Mouse (Mus musculus): Measurements from ENCODE around the gene Spag17. TPM values are rescaled to one million over a fixed set of nuclear protein-coding genes. Genes with fewer than 3 reads are reported as not detected.

Spag17 gene
- polyA plus RNA-seq, 1 experiment from 2014 or later = 0.80 TPM

DNA sequence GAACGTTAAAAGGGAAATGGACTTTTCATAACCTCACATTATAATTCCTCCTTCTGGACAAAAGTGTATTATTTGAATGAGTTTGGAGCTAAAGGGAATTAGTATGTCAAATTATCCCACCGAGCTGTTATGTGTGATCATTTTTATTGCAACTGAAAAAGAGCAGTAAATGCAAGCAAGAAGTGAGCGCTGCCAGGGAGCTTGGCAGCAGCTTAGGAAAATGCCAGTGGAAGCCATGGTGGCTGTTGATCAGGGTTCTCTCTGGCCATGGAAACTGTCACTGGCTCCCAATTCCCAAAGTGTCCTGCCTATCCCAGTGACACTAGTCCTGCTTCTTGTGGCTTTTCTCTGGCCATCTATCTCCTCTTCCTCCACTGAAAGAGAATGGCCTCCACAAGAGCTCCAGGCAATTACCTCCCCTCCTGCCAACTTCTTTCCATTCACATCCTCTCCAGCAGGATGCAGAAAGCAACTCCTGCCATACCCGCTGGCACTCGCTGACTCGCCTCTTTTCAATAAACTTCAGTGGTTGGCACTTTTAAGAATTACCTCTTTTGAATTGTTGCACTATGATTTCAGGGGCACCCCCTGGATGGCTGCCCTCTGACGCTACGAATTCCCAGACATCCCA is 28.7 kb downstream of the Spag17 start:
- Histone ChIP-seq H3K27me3 (no peaks in the 10 kb centered on the region), H3K36me3 (no peaks in the 10 kb centered on the region), H3K4me1 (replicated peaks) (no peaks in the 10 kb centered on the region), H3K9me3 (no peaks in the 10 kb centered on the region), H3K4me3 (no peak overlapping the region), H3K4me2 (no peak overlapping the region), H3K9ac (no peak overlapping the region), H3K27ac (replicated peaks) (no peak overlapping the region)
- peak; percentile 59 for ATAC-seq (ENCODE audit: low FRiP score, low read depth)
- WGBS = 78% methylated on average over 8 of the region's 8 CpGs

- Histone ChIP-seq H3K9ac (no peak overlapping the region), H3K4me1 (replicated peaks) (no peaks in the 10 kb centered on the region), H3K27me3 (no peaks in the 10 kb centered on the region), H3K27ac (replicated peaks) (no peak overlapping the region), H3K4me3 (no peak overlapping the region), H3K9me3 (no peaks in the 10 kb centered on the region), H3K36me3 (no peaks in the 10 kb centered on the region), H3K4me2 (no peak overlapping the region)
- ATAC-seq (ENCODE audit: low FRiP score, low read depth) = no peak
- 82% methylated on average over 3 of the region's 3 CpGs for WGBS
These were observed 37.7 kb downstream of the Spag17 start for GRCm38 (mm10) chr3:99922944-99923343.

GRCm38 (mm10) chr3:99930920-99931620 is 45.9 kb downstream of the Spag17 start:
- no peak overlapping the region for H3K4me3 ChIP-seq
- H3K27me3 ChIP-seq = no peaks in the 10 kb centered on the region
- no peak overlapping the region for H3K9ac ChIP-seq
- no peaks in the 10 kb centered on the region for H3K36me3 ChIP-seq
- ATAC-seq (ENCODE audit: low FRiP score, low read depth) = no peak
- no peak overlapping the region for H3K27ac ChIP-seq (replicated peaks)
- no peak overlapping the region for H3K4me2 ChIP-seq
- no peaks in the 10 kb centered on the region for H3K9me3 ChIP-seq
- H3K4me1 ChIP-seq (replicated peaks) = no peaks in the 10 kb centered on the region
- 84% methylated on average over 12 of the region's 12 CpGs for WGBS

DNA sequence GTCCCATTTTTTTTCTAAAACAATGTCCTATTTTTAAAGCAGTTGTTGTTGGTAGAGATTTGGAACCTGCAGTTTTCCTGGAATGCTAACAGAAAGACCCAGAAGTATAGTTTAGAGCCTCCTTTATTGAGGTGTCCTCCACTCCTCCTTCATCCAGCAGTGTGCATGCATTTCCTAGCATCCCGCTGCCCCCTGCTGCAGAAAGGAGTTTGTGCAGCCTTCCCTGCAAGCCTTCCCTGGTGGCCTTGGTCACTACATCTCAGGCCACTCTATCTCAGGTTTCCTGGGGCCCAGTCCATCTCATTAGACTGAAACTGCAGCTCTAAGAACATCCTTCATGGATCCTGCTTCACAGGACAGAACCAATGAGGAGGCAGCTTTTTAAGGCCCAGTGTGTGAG is 51.0 kb downstream of the Spag17 start:
- H3K4me2 ChIP-seq = no peak overlapping the region
- no peak overlapping the region for H3K4me3 ChIP-seq
- H3K36me3 ChIP-seq = no peaks in the 10 kb centered on the region
- no peaks in the 10 kb centered on the region for H3K4me1 ChIP-seq (replicated peaks)
- no peak overlapping the region for H3K27ac ChIP-seq (replicated peaks)
- 61% methylated on average over 1 of the region's 1 CpGs for WGBS
- H3K27me3 ChIP-seq = no peaks in the 10 kb centered on the region
- no peaks in the 10 kb centered on the region for H3K9me3 ChIP-seq
- H3K9ac ChIP-seq = no peak overlapping the region
- ATAC-seq (ENCODE audit: low FRiP score, low read depth) = no peak

DNA sequence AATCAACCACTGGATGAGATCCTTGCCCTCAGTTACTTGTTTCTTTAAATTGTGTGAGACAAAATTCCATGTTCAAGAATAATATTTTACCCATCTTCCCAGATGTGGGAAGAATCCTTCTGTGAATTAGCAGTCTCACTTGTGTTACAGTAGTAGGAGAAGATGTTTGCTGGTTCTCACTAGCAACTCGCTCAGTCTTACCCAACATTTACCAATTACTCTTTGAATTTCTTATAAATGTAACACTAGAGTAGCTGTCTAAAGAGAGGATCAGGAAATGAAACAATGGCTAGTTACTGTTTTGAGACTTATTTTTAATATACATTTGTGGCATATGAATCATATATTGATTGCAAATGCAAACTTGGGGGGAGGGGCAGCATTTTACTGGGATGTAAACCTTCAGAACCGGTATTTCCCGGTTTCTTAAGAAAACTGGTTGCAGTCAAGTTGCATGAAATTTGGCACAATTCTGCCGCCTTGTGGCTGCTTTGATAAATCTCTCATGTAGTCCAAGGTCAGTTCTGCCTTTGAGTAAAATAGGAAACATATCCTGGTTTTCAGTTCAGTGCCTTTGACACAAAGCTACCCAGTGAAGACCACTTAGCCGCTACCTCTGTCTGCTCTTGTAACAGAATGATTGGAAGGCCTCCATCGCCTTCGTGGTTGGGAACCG is 53.5 kb downstream of the Spag17 start:
- ATAC-seq (ENCODE audit: low FRiP score, low read depth) = peak; percentile 54; the same call in 1 of the 2 replicates
- Histone ChIP-seq H3K4me1 (replicated peaks) (no peaks in the 10 kb centered on the region), H3K27me3 (no peaks in the 10 kb centered on the region), H3K9me3 (no peaks in the 10 kb centered on the region), H3K4me2 (no peak overlapping the region), H3K4me3 (no peak overlapping the region), H3K9ac (no peak overlapping the region), H3K27ac (replicated peaks) (no peak overlapping the region), H3K36me3 (no peaks in the 10 kb centered on the region)
- 35% methylated on average over 8 of the region's 8 CpGs for WGBS

GRCm38 (mm10) chr3:99945171-99945570 is 60.0 kb downstream of the Spag17 start:
- Histone ChIP-seq H3K4me1 (replicated peaks) (no peaks in the 10 kb centered on the region), H3K27me3 (no peaks in the 10 kb centered on the region), H3K9me3 (no peaks in the 10 kb centered on the region), H3K9ac (no peak overlapping the region), H3K4me2 (no peak overlapping the region), H3K4me3 (no peak overlapping the region), H3K27ac (replicated peaks) (no peak overlapping the region), H3K36me3 (no peaks in the 10 kb centered on the region)
- 74% methylated on average over 2 of the region's 2 CpGs for WGBS
- no peak for ATAC-seq (ENCODE audit: low FRiP score, low read depth)

DNA sequence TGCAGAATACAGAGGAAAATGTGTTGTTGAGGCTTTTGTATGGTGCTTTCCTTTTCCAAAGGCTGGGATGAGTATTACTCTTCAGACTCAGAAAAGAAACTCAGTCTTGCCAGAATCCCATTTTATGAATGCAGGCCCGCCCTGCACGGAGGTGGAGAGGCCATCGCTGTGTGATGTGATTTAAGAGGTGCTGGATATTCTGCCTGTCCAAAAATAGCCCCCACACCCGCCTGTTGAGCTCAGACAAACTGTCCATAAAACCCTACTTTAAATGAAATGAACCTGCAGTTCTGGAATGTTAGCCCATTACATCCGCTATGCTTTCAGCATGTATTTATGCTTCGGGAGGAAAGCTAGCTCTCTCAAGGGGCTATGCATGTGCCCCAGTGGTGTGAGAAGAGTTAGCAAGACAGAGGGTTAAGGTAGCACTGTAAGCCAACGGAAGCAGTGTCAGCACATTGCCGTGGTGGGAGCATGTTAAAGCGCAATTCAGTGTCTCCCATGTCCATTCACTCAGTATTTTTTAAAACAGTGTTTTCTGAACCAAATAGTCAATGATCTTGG is 68.9 kb downstream of the Spag17 start:
- H3K9me3 ChIP-seq = no peaks in the 10 kb centered on the region
- no peaks in the 10 kb centered on the region for H3K4me1 ChIP-seq (replicated peaks)
- H3K36me3 ChIP-seq = no peaks in the 10 kb centered on the region
- no peak for ATAC-seq (ENCODE audit: low FRiP score, low read depth)
- H3K27ac ChIP-seq (replicated peaks) = no peak overlapping the region
- 82% methylated on average over 9 of the region's 9 CpGs for WGBS
- H3K27me3 ChIP-seq = no peaks in the 10 kb centered on the region
- H3K4me2 ChIP-seq = no peak overlapping the region
- no peak overlapping the region for H3K9ac ChIP-seq
- no peak overlapping the region for H3K4me3 ChIP-seq

- Histone ChIP-seq H3K4me1 (replicated peaks) (no peaks in the 10 kb centered on the region), H3K4me3 (no peak overlapping the region), H3K4me2 (no peak overlapping the region), H3K9me3 (no peaks in the 10 kb centered on the region), H3K27ac (replicated peaks) (no peak overlapping the region), H3K27me3 (no peaks in the 10 kb centered on the region), H3K9ac (no peak overlapping the region), H3K36me3 (no peaks in the 10 kb centered on the region)
- no peak for ATAC-seq (ENCODE audit: low FRiP score, low read depth)
These were observed 71.3 kb downstream of the Spag17 start for GRCm38 (mm10) chr3:99956517-99956916.

- ATAC-seq (ENCODE audit: low FRiP score, low read depth) = no peak
- WGBS = 61% methylated on average over 7 of the region's 7 CpGs
- no peaks in the 10 kb centered on the region for H3K9me3 ChIP-seq
- H3K27ac ChIP-seq (replicated peaks) = no peak overlapping the region
- H3K27me3 ChIP-seq = no peaks in the 10 kb centered on the region
- no peaks in the 10 kb centered on the region for H3K36me3 ChIP-seq
- H3K4me2 ChIP-seq = no peak overlapping the region
- H3K4me3 ChIP-seq = no peak overlapping the region
- H3K4me1 ChIP-seq (replicated peaks) = no peaks in the 10 kb centered on the region
- H3K9ac ChIP-seq = no peak overlapping the region
These were observed 74.7 kb downstream of the Spag17 start for GRCm38 (mm10) chr3:99959805-99960485.

DNA sequence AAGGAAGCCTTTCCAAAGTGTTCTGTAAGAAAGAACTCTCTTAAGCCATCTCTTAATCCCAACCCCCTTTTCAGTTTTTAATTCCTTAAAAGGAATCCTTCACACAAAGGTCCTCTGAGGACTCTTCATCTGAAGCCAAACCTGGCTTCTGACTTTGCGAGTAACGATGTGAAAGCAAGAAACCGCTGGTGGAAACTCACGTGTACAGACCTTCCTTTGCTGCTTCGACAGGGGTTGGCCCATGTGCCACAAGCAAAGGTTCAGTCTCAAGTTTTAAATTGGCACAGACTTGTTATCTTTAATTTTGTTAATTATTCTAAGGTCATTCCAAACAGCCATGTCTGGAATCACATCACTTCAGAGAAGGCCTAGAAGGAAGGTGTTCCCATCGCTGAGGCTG is 79.1 kb downstream of the Spag17 start:
- Histone ChIP-seq H3K27ac (replicated peaks) (no peak overlapping the region), H3K4me2 (no peak overlapping the region), H3K4me3 (no peak overlapping the region), H3K9me3 (no peaks in the 10 kb centered on the region), H3K27me3 (no peaks in the 10 kb centered on the region), H3K9ac (no peak overlapping the region), H3K36me3 (no peaks in the 10 kb centered on the region), H3K4me1 (replicated peaks) (no peaks in the 10 kb centered on the region)
- ATAC-seq (ENCODE audit: low FRiP score, low read depth) = no peak
- WGBS = 88% methylated on average over 6 of the region's 6 CpGs

GRCm38 (mm10) chr3:99965863-99966262 is 80.7 kb downstream of the Spag17 start:
- Histone ChIP-seq H3K36me3 (no peaks in the 10 kb centered on the region), H3K9me3 (no peaks in the 10 kb centered on the region), H3K4me3 (no peak overlapping the region), H3K27ac (replicated peaks) (no peak overlapping the region), H3K9ac (no peak overlapping the region), H3K4me1 (replicated peaks) (no peaks in the 10 kb centered on the region), H3K27me3 (no peaks in the 10 kb centered on the region), H3K4me2 (no peak overlapping the region)
- WGBS = 65% methylated on average over 4 of the region's 4 CpGs
- ATAC-seq (ENCODE audit: low FRiP score, low read depth) = no peak

DNA sequence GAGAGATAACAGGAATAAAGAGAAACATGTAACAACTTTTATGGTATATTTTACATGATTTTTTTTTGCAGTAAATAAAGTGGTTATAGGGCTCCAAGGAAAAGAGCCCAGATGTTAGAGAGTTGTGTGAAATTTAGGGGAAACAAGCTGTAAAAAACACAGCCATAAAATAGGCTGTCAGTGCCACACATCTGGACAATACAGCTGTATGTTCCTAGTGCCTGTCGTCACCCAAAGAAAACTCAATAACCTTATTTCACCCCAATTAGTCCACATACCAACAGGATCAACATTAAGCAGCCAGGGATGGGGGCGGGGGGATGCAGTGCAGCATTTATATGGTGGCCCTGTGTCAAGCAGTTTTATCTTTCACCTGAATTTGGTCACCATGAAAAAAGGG is 81.1 kb downstream of the Spag17 start:
- Histone ChIP-seq H3K4me3 (no peak overlapping the region), H3K4me1 (replicated peaks) (no peaks in the 10 kb centered on the region), H3K36me3 (no peaks in the 10 kb centered on the region), H3K27me3 (no peaks in the 10 kb centered on the region), H3K27ac (replicated peaks) (no peak overlapping the region), H3K4me2 (no peak overlapping the region), H3K9me3 (no peaks in the 10 kb centered on the region), H3K9ac (no peak overlapping the region)
- 67% methylated on average over 2 of the region's 2 CpGs for WGBS
- ATAC-seq (ENCODE audit: low FRiP score, low read depth) = no peak

Measured in hindbrain, embryonic 15.5 days (tissue).